Mouse (Mus musculus): ENCODE measurements around the gene Adamts14.

Gene Adamts14

GRCm38 (mm10) chr10:61275669-61276110, 2.5 kb upstream of the Adamts14 start:
- no peak for DNase-seq (ENCODE audit: low spot score in 2 of 2)

DNA sequence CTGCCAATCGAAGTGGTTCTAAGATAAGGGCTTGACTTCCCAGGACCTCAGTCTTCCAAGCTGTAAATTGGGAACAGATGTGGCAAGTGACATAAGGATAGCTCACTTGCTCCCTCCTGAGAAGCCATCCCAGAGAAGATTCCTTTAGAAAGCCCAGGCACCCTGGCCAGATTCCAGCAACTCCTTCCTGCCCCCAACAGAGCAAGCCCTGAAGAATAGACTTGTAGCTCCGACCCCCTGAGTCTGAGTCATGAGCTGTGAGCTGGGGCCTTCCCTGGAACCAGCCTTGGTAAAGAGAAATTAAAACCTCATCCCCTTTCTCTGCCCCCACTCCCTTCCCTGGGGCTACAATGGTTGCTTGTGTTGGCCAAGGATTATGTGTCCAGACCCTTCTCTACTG, 1.3 kb upstream of the Adamts14 start:
- DNase-seq (ENCODE audit: low spot score in 2 of 2) = no peak

DNA sequence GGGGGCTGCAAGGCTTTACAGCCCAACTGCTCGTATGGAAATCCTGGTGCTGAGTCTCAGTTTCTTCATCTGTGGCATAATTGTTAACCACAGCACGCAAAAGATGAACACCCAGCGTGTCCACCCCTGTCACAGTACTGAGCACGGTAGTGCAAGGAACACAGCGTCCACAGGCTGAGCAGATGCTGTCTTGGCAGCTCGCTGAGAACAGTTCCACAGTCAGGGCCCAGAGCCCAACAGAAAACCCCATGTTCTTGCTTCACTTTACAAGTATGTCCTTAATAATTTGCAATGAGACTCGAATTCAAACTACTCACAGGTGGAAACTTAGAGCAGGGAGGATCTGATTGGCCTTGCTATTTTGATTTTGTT, 592 bp upstream of the Adamts14 start:
- no peak for DNase-seq (ENCODE audit: low spot score in 2 of 2)

- no peak for DNase-seq (ENCODE audit: low spot score in 2 of 2)
Measured at GRCm38 (mm10) chr10:61272631-61273030, 607 bp downstream of the Adamts14 start.

GRCm38 (mm10) chr10:61272089-61272626, 1.1 kb downstream of the Adamts14 start:
- no peak for DNase-seq (ENCODE audit: low spot score in 2 of 2)

- no peak for DNase-seq (ENCODE audit: low spot score in 2 of 2)
Measured at GRCm38 (mm10) chr10:61267378-61267777, 5.9 kb downstream of the Adamts14 start.

- no peak for DNase-seq (ENCODE audit: low spot score in 2 of 2)
Measured at GRCm38 (mm10) chr10:61263606-61264005, 9.6 kb downstream of the Adamts14 start.

GRCm38 (mm10) chr10:61261229-61262156, 11.7 kb downstream of the Adamts14 start:
- no peak for DNase-seq (ENCODE audit: low spot score in 2 of 2)

- peak; percentile 32 to 52 for DNase-seq (ENCODE audit: low spot score in 2 of 2)
Measured at GRCm38 (mm10) chr10:61258131-61258530, 15.1 kb downstream of the Adamts14 start.

GRCm38 (mm10) chr10:61256665-61257064, 16.6 kb downstream of the Adamts14 start:
- no peak for DNase-seq (ENCODE audit: low spot score in 2 of 2)

- no peak for DNase-seq (ENCODE audit: low spot score in 2 of 2)
Measured at GRCm38 (mm10) chr10:61255190-61255589, 18.0 kb downstream of the Adamts14 start.

- peak; percentile 31 to 42 for DNase-seq (ENCODE audit: low spot score in 2 of 2)
Measured at GRCm38 (mm10) chr10:61254761-61255160, 18.5 kb downstream of the Adamts14 start.

DNA sequence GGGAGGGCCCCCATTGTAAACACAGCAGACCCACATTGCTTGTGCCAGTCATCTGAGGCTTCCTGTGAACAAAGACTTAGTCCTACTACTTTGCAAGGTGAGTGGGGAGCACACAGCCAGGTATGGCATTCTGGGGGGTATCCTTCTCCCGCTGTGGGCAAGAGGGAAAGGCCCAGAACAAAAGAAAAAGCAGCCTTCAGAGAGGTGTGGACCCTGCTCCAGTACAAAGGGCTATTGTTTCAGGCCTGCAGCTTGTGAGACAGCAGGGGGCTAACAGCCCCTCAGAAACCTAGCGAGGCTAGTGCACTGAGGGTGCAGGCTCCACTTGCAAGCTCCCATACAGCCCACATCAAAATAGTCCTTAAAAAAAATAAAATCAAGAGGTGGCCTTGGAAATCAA, 23.3 kb downstream of the Adamts14 start:
- DNase-seq (ENCODE audit: low spot score in 2 of 2) = no peak

DNA sequence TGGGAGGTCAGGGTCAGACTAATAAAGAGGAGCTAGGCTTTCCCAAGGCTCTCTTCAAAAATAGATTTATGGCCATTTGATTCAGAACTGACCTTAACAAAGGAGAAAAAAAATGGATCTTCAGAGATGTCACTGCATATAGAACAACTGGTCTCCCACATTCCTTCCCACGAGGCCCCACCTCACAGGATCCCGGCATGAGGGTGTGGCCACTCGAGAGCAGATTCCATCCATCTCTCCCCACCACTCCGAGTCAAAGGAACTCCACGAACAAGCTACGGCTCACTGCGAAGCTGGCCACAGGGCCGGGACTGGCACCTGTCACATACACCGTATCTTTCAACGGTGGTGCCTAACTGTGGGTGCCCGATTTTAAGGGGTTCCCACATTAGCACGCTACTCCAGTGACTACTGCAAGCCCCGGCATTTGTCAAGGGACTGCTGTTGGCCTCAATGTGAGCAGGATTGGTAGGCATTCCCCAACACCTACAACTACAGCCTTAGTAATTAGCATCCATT, 24.6 kb downstream of the Adamts14 start:
- DNase-seq (ENCODE audit: low spot score in 2 of 2) = no peak

- peak; percentile 83 to 89 for DNase-seq (ENCODE audit: low spot score in 2 of 2)
Measured at GRCm38 (mm10) chr10:61246288-61246687, 26.9 kb downstream of the Adamts14 start.

DNA sequence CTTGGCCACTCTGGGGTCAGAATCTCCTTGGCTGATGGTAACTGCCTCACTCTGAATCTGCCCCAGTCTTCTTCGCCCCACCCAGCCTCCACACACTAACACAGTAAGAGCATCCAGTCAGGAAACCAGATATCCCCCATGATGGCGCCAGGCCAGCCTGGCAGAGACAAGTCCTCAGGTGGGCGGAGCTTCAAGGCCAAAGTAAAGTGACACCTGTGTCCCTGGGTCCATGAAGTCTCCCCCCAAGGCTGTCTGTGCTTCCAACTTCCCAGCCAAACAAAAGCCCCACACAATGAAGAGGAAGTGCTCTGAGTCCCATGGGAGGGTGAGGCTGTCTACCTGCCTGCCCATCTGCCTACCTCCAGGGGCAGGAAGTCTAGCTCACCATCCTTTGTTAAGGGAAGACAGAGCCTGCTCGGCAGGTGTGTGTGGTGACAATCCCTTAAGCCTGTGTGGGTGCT, 31.2 kb downstream of the Adamts14 start:
- no peak for DNase-seq (ENCODE audit: low spot score in 2 of 2)

- DNase-seq (ENCODE audit: low spot score in 2 of 2) = no peak
Measured at GRCm38 (mm10) chr10:61240108-61240920, 32.9 kb downstream of the Adamts14 start.

DNA sequence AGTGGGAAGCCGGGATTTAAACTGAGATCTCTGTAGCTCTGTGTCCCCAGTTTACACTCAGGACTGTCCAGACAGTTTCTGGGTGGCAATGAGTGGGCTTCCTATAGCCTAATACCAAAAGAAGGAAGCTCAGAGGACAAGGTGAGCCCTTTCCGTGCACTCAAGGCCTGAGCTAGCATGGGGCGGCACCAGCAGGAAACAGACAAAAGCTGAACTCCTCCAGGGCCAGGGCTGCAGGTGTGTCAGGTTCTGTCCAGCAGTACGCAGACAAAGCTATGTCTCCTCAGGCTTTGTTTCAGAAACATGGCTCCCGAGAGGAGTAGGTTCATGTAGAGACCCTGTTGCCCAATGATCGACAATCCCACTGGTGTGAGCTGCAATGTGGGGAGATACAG, 35.9 kb downstream of the Adamts14 start:
- DNase-seq (ENCODE audit: low spot score in 2 of 2) = no peak

DNA sequence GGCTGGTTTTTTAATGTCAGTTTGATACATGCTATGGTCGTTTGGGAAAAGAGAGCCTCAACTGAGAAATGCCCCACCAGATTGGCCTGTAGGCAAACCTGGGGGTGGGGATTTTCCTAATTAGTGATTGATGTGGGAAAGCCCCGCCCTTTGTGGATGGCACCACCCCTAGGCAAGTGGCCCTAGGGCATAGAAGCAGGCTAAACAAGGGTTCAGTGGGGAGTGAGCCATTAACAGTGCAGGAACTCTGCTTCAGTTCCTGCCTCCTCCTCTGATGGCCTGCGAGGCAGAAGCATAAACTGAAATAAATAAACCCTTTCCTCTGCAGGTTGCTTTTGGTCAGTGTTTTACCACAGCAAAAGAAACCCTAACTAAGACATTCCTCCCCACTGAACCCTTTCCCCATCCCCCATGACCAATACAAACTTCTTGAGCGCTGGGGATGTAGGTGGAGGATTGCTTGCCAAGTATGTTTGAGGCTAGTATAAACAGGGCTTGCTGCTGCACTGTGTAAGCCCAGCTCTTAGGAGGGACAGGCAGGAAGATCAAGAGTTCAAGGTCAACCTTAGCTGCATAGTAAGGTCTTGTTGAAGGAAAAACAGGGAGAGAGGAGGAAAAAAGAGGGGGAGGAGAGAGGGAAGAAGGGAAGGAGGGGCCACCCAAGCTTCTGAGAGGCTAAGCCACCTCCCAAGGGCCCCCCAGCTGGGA, 36.4 kb downstream of the Adamts14 start:
- no peak for DNase-seq (ENCODE audit: low spot score in 2 of 2)

GRCm38 (mm10) chr10:61235677-61236267, 37.5 kb downstream of the Adamts14 start:
- no peak for DNase-seq (ENCODE audit: low spot score in 2 of 2)

DNA sequence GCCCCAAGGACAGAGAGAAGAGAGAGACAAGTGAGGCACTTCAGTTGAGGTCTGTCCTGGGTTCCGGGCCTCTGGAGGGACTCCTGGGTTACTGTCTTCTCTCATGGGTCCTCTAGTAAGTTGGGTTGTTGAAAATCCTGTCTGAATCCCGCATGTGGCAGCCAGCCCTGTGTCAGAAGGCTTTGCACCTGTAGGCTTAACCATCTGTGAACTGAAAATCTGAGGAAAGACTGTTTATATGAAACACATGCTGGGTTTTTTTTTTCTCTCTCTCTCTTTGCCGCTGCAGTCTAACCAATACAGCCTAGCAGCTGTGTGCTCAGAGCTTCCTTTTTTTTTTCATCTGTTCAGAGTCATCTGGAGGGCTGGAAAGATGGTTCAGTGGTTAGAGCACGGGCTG, 38.9 kb downstream of the Adamts14 start:
- no peak for DNase-seq (ENCODE audit: low spot score in 2 of 2)

Data from frontal cortex, postnatal 36 days (tissue).